Mouse (Mus musculus): Measurements from ENCODE around the gene B4galt5.

DNA sequence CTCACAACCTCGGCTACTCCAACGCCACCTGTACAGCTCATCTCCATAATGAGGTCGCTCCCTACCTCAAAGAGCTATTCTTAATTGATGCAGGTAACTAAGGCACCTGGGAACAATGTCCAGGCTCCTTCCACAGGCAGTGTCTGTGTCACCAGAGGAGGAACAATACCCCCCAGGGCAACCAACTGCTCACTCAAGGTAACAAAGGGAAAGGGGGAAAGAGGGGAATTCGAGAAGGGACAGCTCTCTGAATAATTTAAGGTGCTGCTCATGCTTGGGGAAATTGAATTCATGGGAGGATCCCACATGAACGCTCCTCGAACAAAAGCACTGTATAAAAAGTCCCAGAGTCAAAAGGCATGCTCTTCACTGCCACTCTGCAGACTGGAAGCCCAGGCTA lies 6.1 kb downstream of the B4galt5 start:
- no peak for TF ChIP-seq CTCF (conservative IDR thresholded peaks at IDR 0.05; ENCODE audit: low read length)
- no peak for TF ChIP-seq NANOG (IDR thresholded peaks at IDR 0.05; ENCODE audit: borderline replicate concordance, low read length)
- TF ChIP-seq POU5F1 (IDR thresholded peaks at IDR 0.05; ENCODE audit: borderline replicate concordance, low read length): no peak

Measured in E14TG2a.4 (cell line).